Mouse (Mus musculus) limb, embryonic 13.5 days (tissue): ENCODE data around the gene Il6st. TPM values are rescaled to one million over a fixed set of nuclear protein-coding genes. Genes with fewer than 3 reads are reported as not detected.
A peak's percentile ranks its signal among the peaks of the same experiment; 100 is the strongest.

Source experiments
- ATAC-seq: fragments of 200-750 bp; cut with Nextera tagmentation; 2 replicates; pipeline ENCODE4 v1.8.0; 2017; ENCODE audit warnings: low read depth, moderate number of reproducible peaks, moderate TSS enrichment; ENCODE audit not compliant: low FRiP score
- H3K27ac ChIP-seq: fragments of 300-500 bp; sonication (generic); 2 replicates; pipeline ENCODE4 v1.5.1; 2015; ENCODE audit warnings: inconsistent platforms, mild to moderate bottlenecking, moderate library complexity
- H3K27me3 ChIP-seq: fragments of 300-500 bp; sonication (generic); 2 replicates; pipeline ENCODE4 v1.6.1; 2015; ENCODE audit warnings: mild to moderate bottlenecking, inconsistent platforms
- H3K36me3 ChIP-seq: fragments of 300-500 bp; sonication (generic); 2 replicates; pipeline ENCODE4 v1.6.1; 2015; ENCODE audit warnings: inconsistent platforms, mild to moderate bottlenecking, moderate library complexity
- H3K4me1 ChIP-seq: fragments of 300-500 bp; sonication (generic); 2 replicates; pipeline ENCODE4 v1.6.1; 2015; ENCODE audit warnings: inconsistent platforms
- H3K4me2 ChIP-seq: fragments of 300-500 bp; sonication (generic); replicated peaks from 2 replicates; pipeline ENCODE4 v1.6.1; 2015; ENCODE audit warnings: inconsistent platforms, mild to moderate bottlenecking, moderate library complexity
- H3K4me3 ChIP-seq: fragments of 300-500 bp; sonication (generic); 2 replicates; pipeline ENCODE4 v1.5.1; 2015; ENCODE audit warnings: moderate library complexity, mild to moderate bottlenecking, inconsistent platforms
- H3K9ac ChIP-seq: fragments of 300-500 bp; sonication (generic); 2 replicates; pipeline ENCODE4 v1.6.1; 2015; ENCODE audit warnings: mild to moderate bottlenecking, inconsistent platforms
- H3K9me3 ChIP-seq: fragments of 300-500 bp; sonication (generic); 2 replicates; pipeline ENCODE4 v1.6.1; 2016; ENCODE audit warnings: inconsistent platforms
- WGBS: fragments of 180-500 bp; shearing (Covaris S2); methylation state at CpG from one replicate; pipeline ENCODE4 v1.1.7; 2015; 5-methylcytosine and 5-hydroxymethylcytosine counted together
- polyA plus RNA-seq: library from polyadenylated mRNA; unstranded; fragments of >200 nt; fragmentation: Nextera tagmentation; extraction: Ambion mirVana; gene quantifications from 2 replicates; pipeline ENCODE4 v1.2.1, GENCODE M21; 2015

Il6st gene
- polyA plus RNA-seq, 1 experiment from 2014 or later: 41.1 TPM

DNA sequence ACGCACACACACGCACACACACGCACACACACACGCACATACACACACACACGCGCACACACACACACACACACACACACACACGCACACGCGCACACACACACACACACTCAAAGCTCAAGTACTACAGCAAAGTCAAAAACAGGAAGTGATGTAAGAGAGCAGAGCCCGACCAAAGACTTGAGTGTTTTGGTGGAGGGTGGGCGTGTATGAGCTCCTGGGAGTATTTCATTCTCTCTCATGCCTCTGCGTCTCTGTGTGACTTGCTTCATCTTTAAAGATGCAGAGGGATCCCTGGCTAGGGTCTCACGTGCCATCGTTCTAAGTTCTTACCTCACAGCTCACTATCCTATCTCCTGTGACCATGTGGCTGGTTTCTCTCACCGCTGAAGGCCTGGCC is 36.3 kb upstream of the Il6st start:
- ATAC-seq: no peak
- Histone ChIP-seq H3K36me3 (no peaks in the 10 kb centered on the region), H3K27me3 (no peaks in the 10 kb centered on the region), H3K9me3 (no peaks in the 10 kb centered on the region; the same call in 1 of the 2 replicates), H3K4me1 (peaks cover 1% of the 10 kb centered on the region; the same call in 1 of the 2 replicates), H3K4me3 (no peak overlapping the region), H3K4me2 (no peak overlapping the region), H3K9ac (no peak overlapping the region), H3K27ac (no peak overlapping the region)
- 93% methylated on average over 15 of the region's 15 CpGs for WGBS

DNA sequence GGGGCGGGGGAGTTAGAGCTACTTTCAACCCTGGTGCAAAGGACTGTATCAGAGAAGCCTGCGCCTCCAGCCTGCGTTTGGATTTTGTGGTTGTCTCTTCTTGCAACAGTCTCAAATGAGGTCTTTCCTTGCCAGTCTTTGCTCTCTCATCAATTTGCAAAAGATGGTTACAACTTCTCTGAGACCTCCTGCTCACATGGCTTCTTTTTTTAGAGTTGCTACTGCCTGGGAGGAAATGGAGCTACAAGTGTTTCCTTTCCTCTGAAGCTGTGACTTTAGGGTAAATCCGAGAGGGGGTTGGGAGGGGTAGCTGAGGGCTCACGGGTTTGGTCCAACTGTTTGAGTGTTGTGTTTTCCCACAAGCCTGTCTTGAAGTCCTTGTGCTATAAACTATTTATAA is 30.6 kb upstream of the Il6st start:
- H3K27me3 ChIP-seq: no peaks in the 10 kb centered on the region
- H3K9ac ChIP-seq: no peak overlapping the region
- H3K4me3 ChIP-seq: no peak overlapping the region
- no peak overlapping the region for H3K4me2 ChIP-seq
- H3K4me1 ChIP-seq: peaks cover 17% of the 10 kb centered on the region
- no peaks in the 10 kb centered on the region; the same call in 1 of the 2 replicates for H3K9me3 ChIP-seq
- no peaks in the 10 kb centered on the region for H3K36me3 ChIP-seq
- 47% methylated on average over 5 of the region's 5 CpGs for WGBS
- ATAC-seq: no peak
- no peak overlapping the region for H3K27ac ChIP-seq

GRCm38 (mm10) chr13:112435241-112436075 is 28.4 kb upstream of the Il6st start:
- H3K27ac ChIP-seq: no peak overlapping the region
- no peak for ATAC-seq
- no peak overlapping the region for H3K4me3 ChIP-seq
- no peaks in the 10 kb centered on the region for H3K36me3 ChIP-seq
- no peaks in the 10 kb centered on the region for H3K9me3 ChIP-seq
- H3K9ac ChIP-seq: no peak overlapping the region
- no peak overlapping the region for H3K4me2 ChIP-seq
- H3K27me3 ChIP-seq: no peaks in the 10 kb centered on the region
- 69% methylated on average over 8 of the region's 8 CpGs for WGBS
- peaks cover 32% of the 10 kb centered on the region for H3K4me1 ChIP-seq

DNA sequence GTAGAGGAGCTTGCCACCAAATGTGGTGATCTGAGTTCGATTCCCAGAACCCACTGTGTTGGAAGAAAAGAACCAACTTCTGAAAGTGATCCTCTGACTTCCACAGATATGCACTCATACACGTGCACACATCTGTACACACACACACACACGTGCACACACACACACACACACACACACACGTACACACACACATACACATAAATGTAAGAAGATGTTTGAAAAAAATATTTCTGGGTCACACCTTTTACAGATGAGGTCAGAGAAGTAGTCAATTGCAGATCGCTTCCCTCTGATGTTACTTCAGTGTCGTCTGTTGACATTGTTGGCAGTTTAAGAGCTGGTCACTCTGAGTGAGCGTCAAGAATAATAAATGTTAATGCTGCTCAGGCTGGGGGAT is 27.6 kb upstream of the Il6st start:
- H3K36me3 ChIP-seq: no peaks in the 10 kb centered on the region
- H3K9me3 ChIP-seq: no peaks in the 10 kb centered on the region
- H3K4me1 ChIP-seq: peaks cover 32% of the 10 kb centered on the region
- no peaks in the 10 kb centered on the region for H3K27me3 ChIP-seq
- H3K9ac ChIP-seq: no peak overlapping the region
- 85% methylated on average over 7 of the region's 7 CpGs for WGBS
- ATAC-seq: no peak
- H3K4me2 ChIP-seq: no peak overlapping the region
- no peak overlapping the region for H3K27ac ChIP-seq
- H3K4me3 ChIP-seq: no peak overlapping the region

DNA sequence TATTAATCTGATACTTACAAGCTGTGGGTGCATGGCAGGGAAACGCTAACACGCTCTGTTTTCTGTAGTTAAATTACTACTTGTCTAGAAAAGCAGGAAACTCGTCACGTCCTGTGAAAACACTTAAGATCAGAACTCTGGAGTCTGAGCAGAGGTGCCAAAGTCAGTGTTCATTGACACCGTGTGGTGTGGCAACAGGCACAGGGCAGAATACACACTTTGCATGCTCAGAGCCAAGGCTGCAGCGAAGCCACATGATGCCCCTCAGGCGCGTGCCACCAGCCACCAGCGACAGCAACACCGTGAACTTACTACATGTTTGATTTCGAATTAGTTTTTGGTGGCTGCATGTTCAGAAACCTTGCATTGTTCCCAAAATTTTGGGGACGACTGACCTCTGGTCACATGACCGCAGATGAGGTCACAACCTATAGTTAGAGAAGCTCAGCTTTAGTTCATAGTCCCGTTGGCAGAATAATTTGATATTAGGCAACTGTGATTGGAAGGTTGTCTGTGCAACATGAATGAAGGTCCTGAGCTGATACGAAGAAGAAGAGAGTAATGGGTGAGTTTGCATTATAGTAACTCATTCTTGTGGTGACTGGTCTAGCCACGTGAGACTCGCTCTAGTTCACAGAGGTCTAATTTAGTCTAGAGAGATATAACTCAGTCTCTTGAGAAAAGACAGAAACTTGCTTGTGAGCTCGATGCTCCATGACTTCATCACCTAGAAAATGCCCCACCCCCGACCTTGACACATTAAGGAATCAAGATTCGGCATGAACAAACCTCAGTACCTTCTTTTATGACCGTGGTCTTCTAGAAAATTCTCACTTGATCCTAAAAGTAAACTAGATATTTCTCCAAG is 25.6 kb upstream of the Il6st start:
- Histone ChIP-seq H3K4me1 (peaks cover 32% of the 10 kb centered on the region), H3K27ac (no peak overlapping the region), H3K4me2 (no peak overlapping the region), H3K4me3 (no peak overlapping the region), H3K9ac (no peak overlapping the region), H3K36me3 (no peaks in the 10 kb centered on the region), H3K9me3 (no peaks in the 10 kb centered on the region), H3K27me3 (no peaks in the 10 kb centered on the region)
- no peak for ATAC-seq
- WGBS: 84% methylated on average over 21 of the region's 21 CpGs

- Histone ChIP-seq H3K27ac (no peak overlapping the region), H3K4me3 (no peak overlapping the region; the same call in 1 of the 2 replicates), H3K9me3 (no peaks in the 10 kb centered on the region), H3K27me3 (no peaks in the 10 kb centered on the region), H3K4me1 (peaks cover 27% of the 10 kb centered on the region), H3K4me2 (peak overlapping the region; percentile 48), H3K36me3 (no peaks in the 10 kb centered on the region), H3K9ac (no peak overlapping the region)
- 42% methylated on average over 15 of the region's 15 CpGs for WGBS
- ATAC-seq: peak; percentile 62
These were observed 24.6 kb upstream of the Il6st start for GRCm38 (mm10) chr13:112439105-112439818.

GRCm38 (mm10) chr13:112439917-112440361 is 23.9 kb upstream of the Il6st start:
- ATAC-seq: no peak
- Histone ChIP-seq H3K27ac (peak overlapping the region; percentile 52; the same call in 1 of the 2 replicates), H3K36me3 (no peaks in the 10 kb centered on the region), H3K4me3 (no peak overlapping the region; the same call in 1 of the 2 replicates), H3K27me3 (no peaks in the 10 kb centered on the region), H3K9ac (no peak overlapping the region), H3K4me1 (peaks cover 27% of the 10 kb centered on the region), H3K4me2 (peak overlapping the region; percentile 48), H3K9me3 (no peaks in the 10 kb centered on the region)
- 28% methylated on average over 9 of the region's 9 CpGs for WGBS

DNA sequence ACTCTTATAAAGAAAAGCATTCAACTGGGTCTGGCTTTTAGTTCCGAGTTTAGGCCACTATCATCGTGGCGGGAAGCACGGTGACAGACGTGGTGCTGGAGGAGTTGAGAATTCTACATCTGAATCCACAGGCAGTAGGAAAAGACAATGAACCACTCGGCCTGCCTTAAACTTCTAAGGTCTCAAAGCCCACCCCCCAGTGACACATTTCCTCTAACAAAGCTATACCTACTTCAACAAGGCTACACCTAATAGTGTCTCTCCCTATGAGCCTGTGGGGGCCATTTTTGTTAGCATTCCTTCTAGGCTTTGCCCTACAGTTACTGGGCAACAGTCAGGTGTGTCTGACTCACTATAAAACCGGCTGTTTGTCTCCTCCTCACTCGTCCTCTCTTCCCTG is 23.2 kb upstream of the Il6st start:
- no peak for ATAC-seq
- H3K4me2 ChIP-seq: no peak overlapping the region
- no peak overlapping the region for H3K4me3 ChIP-seq
- H3K4me1 ChIP-seq: peaks cover 27% of the 10 kb centered on the region
- WGBS: 81% methylated on average over 8 of the region's 8 CpGs
- no peaks in the 10 kb centered on the region for H3K36me3 ChIP-seq
- H3K9ac ChIP-seq: no peak overlapping the region
- H3K27ac ChIP-seq: no peak overlapping the region
- no peaks in the 10 kb centered on the region for H3K9me3 ChIP-seq
- no peaks in the 10 kb centered on the region for H3K27me3 ChIP-seq

DNA sequence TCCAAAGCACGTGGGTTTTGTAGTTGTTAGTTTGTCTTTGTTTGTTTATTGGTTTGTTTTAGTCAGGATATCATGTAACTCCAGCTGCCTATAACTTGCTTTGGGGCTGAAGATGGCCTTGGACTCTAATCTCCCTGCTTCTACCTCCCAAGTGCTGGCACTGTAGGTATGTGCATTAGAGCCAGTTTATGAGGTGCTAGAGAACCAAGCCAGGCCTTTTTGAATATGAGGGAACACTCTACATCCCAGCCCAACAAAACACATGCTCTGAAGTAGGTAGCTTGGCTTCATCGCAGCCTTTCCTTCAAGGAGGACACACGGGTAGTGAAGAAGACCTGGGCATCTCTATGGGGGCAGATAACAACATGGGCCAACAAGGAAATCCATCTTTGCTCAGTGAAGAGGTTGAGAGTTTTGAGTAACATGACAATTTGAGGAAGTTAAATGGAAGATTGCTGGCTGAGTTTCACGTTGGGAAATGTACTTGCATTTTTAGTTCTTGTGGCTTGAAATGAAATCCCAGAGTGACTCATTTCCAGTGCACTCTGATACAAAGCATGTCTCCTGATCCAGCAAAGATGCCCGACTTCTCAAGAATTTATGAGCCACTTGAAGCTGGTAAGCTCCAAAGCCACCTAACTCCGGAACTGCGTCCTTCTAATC is 20.9 kb upstream of the Il6st start:
- H3K9ac ChIP-seq: no peak overlapping the region
- no peak overlapping the region; the same call in 1 of the 2 replicates for H3K27ac ChIP-seq
- peak; percentile 80; the same call in 1 of the 2 replicates for ATAC-seq
- no peaks in the 10 kb centered on the region for H3K27me3 ChIP-seq
- peaks cover 27% of the 10 kb centered on the region for H3K4me1 ChIP-seq
- no peaks in the 10 kb centered on the region for H3K36me3 ChIP-seq
- no peak overlapping the region; the same call in 1 of the 2 replicates for H3K4me2 ChIP-seq
- no peaks in the 10 kb centered on the region for H3K9me3 ChIP-seq
- 52% methylated on average over 7 of the region's 7 CpGs for WGBS
- no peak overlapping the region for H3K4me3 ChIP-seq

DNA sequence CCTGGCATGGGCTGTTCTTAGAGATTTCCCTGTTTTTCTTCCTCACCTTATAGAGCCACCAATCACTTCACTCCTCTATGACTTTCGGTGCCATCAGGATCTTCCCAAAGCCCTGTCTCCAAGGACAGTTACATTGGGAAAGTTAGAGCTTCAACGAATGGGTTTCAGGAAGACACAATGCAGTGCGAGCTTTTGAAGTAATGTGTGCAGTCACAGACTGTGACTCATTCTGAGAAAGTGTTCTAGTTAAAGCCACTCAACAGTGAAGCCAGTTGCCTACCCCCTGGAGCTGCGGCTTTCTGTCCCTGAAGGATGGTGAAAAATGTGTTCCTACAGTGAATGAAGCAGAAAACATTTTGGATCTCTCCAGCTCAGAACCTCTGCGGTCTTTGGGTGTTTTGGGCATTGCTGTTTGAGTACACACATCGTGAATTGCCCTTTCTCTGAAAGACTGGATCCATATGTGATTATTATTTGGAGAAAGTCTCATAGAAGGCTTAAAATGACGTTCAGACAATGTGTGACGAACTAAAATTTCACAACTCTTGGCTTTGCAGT is 16.7 kb upstream of the Il6st start:
- no peaks in the 10 kb centered on the region for H3K9me3 ChIP-seq
- no peak overlapping the region for H3K4me3 ChIP-seq
- H3K4me2 ChIP-seq: no peak overlapping the region
- H3K9ac ChIP-seq: no peak overlapping the region
- H3K27ac ChIP-seq: no peak overlapping the region
- peaks cover 12% of the 10 kb centered on the region for H3K4me1 ChIP-seq
- WGBS: 82% methylated on average over 8 of the region's 8 CpGs
- ATAC-seq: no peak
- no peaks in the 10 kb centered on the region for H3K36me3 ChIP-seq
- H3K27me3 ChIP-seq: no peaks in the 10 kb centered on the region

- Histone ChIP-seq H3K4me1 (no peaks in the 10 kb centered on the region), H3K9me3 (no peaks in the 10 kb centered on the region), H3K27ac (no peak overlapping the region), H3K9ac (no peak overlapping the region), H3K27me3 (no peaks in the 10 kb centered on the region), H3K36me3 (no peaks in the 10 kb centered on the region), H3K4me3 (no peak overlapping the region), H3K4me2 (no peak overlapping the region)
- 73% methylated on average over 3 of the region's 3 CpGs for WGBS
- ATAC-seq: no peak
These were observed 13.7 kb upstream of the Il6st start for GRCm38 (mm10) chr13:112450210-112450609.
